Mouse (Mus musculus) MEL (cell line): ENCODE data around the gene Rbks. TPM values are rescaled to one million over a fixed set of nuclear protein-coding genes. Genes with fewer than 3 reads are reported as not detected.
A peak's percentile ranks its signal among the peaks of the same experiment; 100 is the strongest.

ENCODE experiments used
- DNase-seq: peaks from one replicate; pipeline ENCODE4 v3.0.0; 2011; ENCODE audit warnings: low read depth, low spot score
- H3K27ac ChIP-seq: 2 replicates; pipeline ENCODE4 v1.5.1; 2012; ENCODE audit warnings: low read depth, mild to moderate bottlenecking, control low read depth, low read length, moderate library complexity; ENCODE audit not compliant: control insufficient read depth
- H3K27me3 ChIP-seq, 2 experiments: fragments of 150-350 bp in 1 of 2; sonication (generic) in 1 of 2; 2 replicates each; pipeline ENCODE4 v1.6.1; 2012; ENCODE audit warnings: low read length in 2 of 2, mild to moderate bottlenecking in 2 of 2, improper control_type of control experiment in 1 of 2, moderate library complexity in 1 of 2; ENCODE audit not compliant: insufficient read depth in 2 of 2, control insufficient read depth in 1 of 2
- H3K36me3 ChIP-seq, 2 experiments: 2 replicates each; pipeline ENCODE4 v1.6.1; 2012 to 2014; ENCODE audit warnings: low read length in 2 of 2, improper control_type of control experiment in 1 of 2, inconsistent platforms in 1 of 2, mild to moderate bottlenecking in 1 of 2; ENCODE audit not compliant: insufficient read depth in 2 of 2, control insufficient read depth in 1 of 2
- H3K4me1 ChIP-seq, 2 experiments: fragments of 150-350 bp in 1 of 2; sonication (generic) in 1 of 2; 2 replicates each; pipeline ENCODE4 v1.6.1; 2012; ENCODE audit warnings: low read length in 2 of 2, improper control_type of control experiment in 1 of 2, mild to moderate bottlenecking in 1 of 2; ENCODE audit not compliant: insufficient read depth in 2 of 2, control insufficient read depth in 1 of 2
- H3K4me3 ChIP-seq, 2 experiments: fragments of 150-350 bp in 1 of 2; sonication (generic) in 1 of 2; 2 replicates each; pipeline ENCODE4 v1.5.1; 2012; ENCODE audit warnings: low read depth in 2 of 2, low read length in 2 of 2, mild to moderate bottlenecking in 2 of 2, moderate library complexity in 2 of 2, control low read depth in 1 of 2, improper control_type of control experiment in 1 of 2; ENCODE audit not compliant: control insufficient read depth in 1 of 2, insufficient read depth in 1 of 2
- H3K79me2 ChIP-seq: 2 replicates; pipeline ENCODE4 v1.6.1; 2012; ENCODE audit warnings: mild to moderate bottlenecking, low read length, moderate library complexity; ENCODE audit not compliant: control insufficient read depth, poor library complexity, insufficient read depth
- H3K9ac ChIP-seq: 2 replicates; pipeline ENCODE4 v1.6.1; 2012; ENCODE audit warnings: low read depth, mild to moderate bottlenecking, control low read depth, low read length, moderate library complexity; ENCODE audit not compliant: control insufficient read depth, poor library complexity, severe bottlenecking
- H3K9me3 ChIP-seq: fragments of 150-350 bp; sonication (generic); replicated peaks from 2 replicates; pipeline ENCODE4 v1.6.1; 2012; ENCODE audit warnings: mild to moderate bottlenecking, low read length, improper control_type of control experiment, moderate library complexity; ENCODE audit not compliant: insufficient read depth
- BHLHE40 ChIP-seq: IDR thresholded peaks from 2 replicates; pipeline ENCODE4 v1.6.1; 2012; ENCODE audit warnings: low read depth, mild to moderate bottlenecking, inconsistent platforms, low read length, improper control_type of control experiment, borderline replicate concordance
- CTCF ChIP-seq, 3 experiments: IDR thresholded peaks in 2 of 3; conservative IDR thresholded peaks in 1 of 3; 2 replicates each; pipeline ENCODE4 v1.5.1; 2011 to 2012; ENCODE audit warnings: low read length in 3 of 3, low read depth in 2 of 3, mild to moderate bottlenecking in 2 of 3, improper control_type of control experiment in 1 of 3, inconsistent platforms in 1 of 3, mixed read lengths in 1 of 3, moderate library complexity in 1 of 3; ENCODE audit not compliant: control insufficient read depth in 1 of 3, insufficient read depth in 1 of 3, poor library complexity in 1 of 3, severe bottlenecking in 1 of 3
- E2F4 ChIP-seq: IDR thresholded peaks from 2 replicates; pipeline ENCODE4 v1.6.1; 2011; ENCODE audit warnings: low read depth, low read length, improper control_type of control experiment, borderline replicate concordance
- GATA1 ChIP-seq: IDR thresholded peaks from 2 replicates; pipeline ENCODE4 v1.6.1; 2011; ENCODE audit warnings: low read depth, low read length, improper control_type of control experiment
- HCFC1 ChIP-seq: IDR thresholded peaks from 2 replicates; pipeline ENCODE4 v1.6.1; 2012; ENCODE audit warnings: low read depth, mild to moderate bottlenecking, inconsistent platforms, low read length, improper control_type of control experiment, moderate library complexity
- KAT2A ChIP-seq: conservative IDR thresholded peaks from 2 replicates; pipeline ENCODE4 v1.6.1; 2012; ENCODE audit warnings: low read depth, low read length, improper control_type of control experiment, inconsistent platforms
- MAX ChIP-seq: IDR thresholded peaks from 2 replicates; pipeline ENCODE4 v1.6.1; 2011; ENCODE audit warnings: low read length, improper control_type of control experiment
- MAZ ChIP-seq: IDR thresholded peaks from 2 replicates; pipeline ENCODE4 v1.6.1; 2012; ENCODE audit warnings: low read depth, mild to moderate bottlenecking, inconsistent platforms, low read length, improper control_type of control experiment
- MEF2A ChIP-seq: IDR thresholded peaks from 2 replicates; pipeline ENCODE4 v1.6.1; 2014; ENCODE audit warnings: low read depth, mild to moderate bottlenecking, inconsistent platforms, low read length, improper control_type of control experiment; ENCODE audit not compliant: poor library complexity, insufficient replicate concordance, severe bottlenecking; ENCODE audit errors: extremely low read depth
- MXI1 ChIP-seq: IDR thresholded peaks from 2 replicates; pipeline ENCODE4 v1.6.1; 2011; ENCODE audit warnings: mild to moderate bottlenecking, low read depth, low read length, improper control_type of control experiment
- NELFE ChIP-seq: IDR thresholded peaks from 2 replicates; pipeline ENCODE4 v1.6.1; 2011; ENCODE audit warnings: low read depth, low read length, improper control_type of control experiment
- POLR2AphosphoS2 ChIP-seq: IDR thresholded peaks from 2 replicates; pipeline ENCODE4 v1.6.1; 2011; ENCODE audit warnings: low read length, improper control_type of control experiment
- POLR2AphosphoS5 ChIP-seq: IDR thresholded peaks from 2 replicates; pipeline ENCODE4 v1.6.1; 2012; ENCODE audit warnings: low read depth, borderline replicate concordance, mild to moderate bottlenecking, inconsistent platforms, low read length, moderate library complexity, mixed read lengths
- RAD21 ChIP-seq: IDR thresholded peaks from 2 replicates; pipeline ENCODE4 v1.6.1; 2011; ENCODE audit warnings: mild to moderate bottlenecking, low read depth, low read length, improper control_type of control experiment
- TBP ChIP-seq: IDR thresholded peaks from 2 replicates; pipeline ENCODE4 v1.8.0; 2011; ENCODE audit warnings: low read depth, low read length, improper control_type of control experiment
- UBTF ChIP-seq: IDR thresholded peaks from 2 replicates; pipeline ENCODE4 v1.6.1; 2012; ENCODE audit warnings: low read depth, mild to moderate bottlenecking, inconsistent platforms, low read length, improper control_type of control experiment, moderate library complexity, borderline replicate concordance; ENCODE audit not compliant: insufficient read depth
- USF2 ChIP-seq, 2 experiments: IDR thresholded peaks; 2 replicates each; pipeline ENCODE4 v1.6.1; 2011 to 2012; ENCODE audit warnings: improper control_type of control experiment in 2 of 2, low read length in 2 of 2, borderline replicate concordance in 1 of 2, inconsistent platforms in 1 of 2, low read depth in 1 of 2, mild to moderate bottlenecking in 1 of 2; ENCODE audit not compliant: insufficient read depth in 1 of 2
- ZKSCAN1 ChIP-seq: IDR thresholded peaks from 2 replicates; pipeline ENCODE4 v1.6.1; 2012; ENCODE audit warnings: low read depth, mild to moderate bottlenecking, inconsistent platforms, low read length, improper control_type of control experiment, moderate library complexity
- ZMIZ1 ChIP-seq: IDR thresholded peaks from 2 replicates; pipeline ENCODE4 v1.6.1; 2012; ENCODE audit warnings: low read depth, mild to moderate bottlenecking, inconsistent platforms, low read length, improper control_type of control experiment, moderate library complexity
- polyA plus RNA-seq, 2 experiments: library from polyadenylated mRNA; stranded (reverse) in 1 of 2; unstranded in 1 of 2; fragments of >175 nt in 1 of 2; fragments of >200 nt in 1 of 2; gene quantifications; 2 replicates each; pipeline versions ENCODE4 v1.2.1 to v1.2.4; 2012; ENCODE audit warnings: low replicate concordance in 2 of 2, low read depth in 1 of 2; ENCODE audit not compliant: insufficient read length in 2 of 2, insufficient read depth in 1 of 2, missing spikeins in 1 of 2
- total RNA-seq: library from RNA; depleted of rRNA; stranded (reverse); fragments of 300-350 nt; gene quantifications from 2 replicates; pipeline ENCODE4 v1.2.3, GENCODE M21; 2012

The Rbks gene
- total and polyA plus RNA-seq, 3 experiments: 34.3 to 47.4 TPM; not detected in 1

GRCm38 (mm10) chr5:31613852-31614286 lies 83.6 kb downstream of the Rbks start (continued):
- TF ChIP-seq ZMIZ1: peak; percentile 46; the same call in 1 of the 2 replicates
- no peak for TF ChIP-seq MEF2A
- peak; percentile 77; the same call in 1 of the 2 replicates for TF ChIP-seq MAZ
- TF ChIP-seq NELFE: peak; percentile 91
- peak; percentile 99 for TF ChIP-seq POLR2AphosphoS2
- TF ChIP-seq KAT2A: no peak; the same call in 1 of the 2 replicates
- no peak for TF ChIP-seq BHLHE40
- TF ChIP-seq E2F4: no peak; the same call in 1 of the 2 replicates
- TF ChIP-seq POLR2AphosphoS5: no peak
- 0 out of 2 replicates have a peak, but pooled peaks have one; percentile 4 for TF ChIP-seq RAD21
- TF ChIP-seq MAX: peak; percentile 68; the same call in 1 of the 2 replicates
- no peak for TF ChIP-seq USF2 (IDR thresholded peaks at IDR 0.05; ENCODE audit: borderline replicate concordance in 1 of 2, insufficient read depth in 1 of 2, low read depth in 1 of 2, low read length in 2 of 2)
- no peak for TF ChIP-seq GATA1
- peak in 2 of 3 experiments; percentile 44 to 49; a peak in 3 of 6 replicates for TF ChIP-seq CTCF (IDR thresholded peaks at IDR 0.05 in 2 of 3, conservative IDR thresholded peaks at IDR 0.05 in 1 of 3; ENCODE audit: control insufficient read depth in 1 of 3, insufficient read depth in 1 of 3, low read depth in 2 of 3, low read length in 3 of 3, poor library complexity in 1 of 3, severe bottlenecking in 1 of 3)
- peak; percentile 60; the same call in 1 of the 2 replicates for TF ChIP-seq UBTF
- peak; percentile 86 for TF ChIP-seq TBP

- Histone ChIP-seq H3K27ac (peak overlapping the region; percentile 28), H3K9me3 (no peaks in the 10 kb centered on the region), H3K4me1 (peaks cover 13 to 31% of the 10 kb centered on the region in 2 experiments), H3K9ac (no peak overlapping the region), H3K79me2 (peaks cover 14% of the 10 kb centered on the region), H3K27me3 (no peaks in the 10 kb centered on the region), H3K36me3 (peaks cover 5 to 31% of the 10 kb centered on the region in 2 experiments), H3K4me3 (no peak overlapping the region)
- TF ChIP-seq HCFC1 (no peak), MXI1 (0 out of 2 replicates have a peak, but pooled peaks have one; percentile 13), ZKSCAN1 (no peak)
- peak; percentile 77 for DNase-seq
Measured at GRCm38 (mm10) chr5:31611186-31611585, 86.2 kb downstream of the Rbks start.
